Mouse (Mus musculus) stomach, postnatal 0 days (tissue): Measurements from ENCODE around the gene Arih1. TPM values are rescaled to one million over a fixed set of nuclear protein-coding genes. Genes with fewer than 3 reads are reported as not detected.

ENCODE experiments used
- ATAC-seq: fragments of 200-750 bp; cut with Nextera tagmentation; 2 replicates; pipeline ENCODE4 v1.8.0; 2017; ENCODE audit not compliant: low FRiP score, low TSS enrichment
- DNase-seq: peaks from one replicate; pipeline ENCODE4 v3.0.0-alpha.2; 2016; ENCODE audit warnings: low spot score
- H3K27ac ChIP-seq: fragments of 300-500 bp; sonication (generic); replicated peaks from 2 replicates; pipeline ENCODE4 v1.5.1; 2014; ENCODE audit warnings: mild to moderate bottlenecking, control low read depth
- H3K27me3 ChIP-seq: fragments of 300-500 bp; sonication (generic); 2 replicates; pipeline ENCODE4 v1.6.1; 2014; ENCODE audit warnings: low read length; ENCODE audit not compliant: control insufficient read depth, insufficient read depth
- H3K36me3 ChIP-seq: fragments of 300-500 bp; sonication (generic); 2 replicates; pipeline ENCODE4 v1.6.1; 2014; ENCODE audit warnings: low read length, mixed read lengths; ENCODE audit not compliant: control insufficient read depth, insufficient read depth
- H3K4me1 ChIP-seq: fragments of 300-500 bp; sonication (generic); replicated peaks from 2 replicates; pipeline ENCODE4 v1.6.1; 2014; ENCODE audit warnings: antibody characterized with exemption; ENCODE audit not compliant: control insufficient read depth, insufficient read depth
- H3K4me2 ChIP-seq: fragments of 300-500 bp; sonication (generic); replicated peaks from 2 replicates; pipeline ENCODE4 v1.6.1; 2014; ENCODE audit warnings: low read depth, mild to moderate bottlenecking, control low read depth, moderate library complexity
- H3K4me3 ChIP-seq: fragments of 300-500 bp; sonication (generic); 2 replicates; pipeline ENCODE4 v1.5.1; 2014; ENCODE audit warnings: low read depth, low read length, control low read depth
- H3K9ac ChIP-seq: fragments of 300-500 bp; sonication (generic); 2 replicates; pipeline ENCODE4 v1.6.1; 2014; ENCODE audit warnings: mild to moderate bottlenecking, low read length, control low read depth, mixed read lengths
- H3K9me3 ChIP-seq: fragments of 300-500 bp; sonication (generic); 2 replicates; pipeline ENCODE4 v1.6.1; 2016; ENCODE audit warnings: low read length; ENCODE audit not compliant: control insufficient read depth
- CTCF ChIP-seq: IDR thresholded peaks from 2 replicates; pipeline ENCODE4 v1.5.1; 2016; ENCODE audit warnings: antibody characterized with exemption, low read depth, mild to moderate bottlenecking, moderate library complexity
- EP300 ChIP-seq: optimal IDR thresholded peaks from 2 replicates; pipeline ENCODE3; 2016; ENCODE audit warnings: antibody characterized with exemption
- WGBS: fragments of 180-500 bp; shearing (Covaris S2); extraction: QIAGEN DNeasy Blood & Tissue Kit; methylation state at CpG from one replicate; pipeline ENCODE4 v1.1.7; 2014; 5-methylcytosine and 5-hydroxymethylcytosine counted together
- polyA plus RNA-seq: library from polyadenylated mRNA; unstranded; fragments of >200 nt; fragmentation: Nextera tagmentation; extraction: Ambion mirVana; gene quantifications from 2 replicates; pipeline ENCODE4 v1.2.1, GENCODE M21; 2015

The Arih1 gene
- 4.9 and 8.1 TPM in 2 replicates for polyA plus RNA-seq

- Histone ChIP-seq H3K4me2 (peak within 1 kb of the TSS; percentile 56), H3K4me3 (peak within 1 kb of the TSS; percentile 90), H3K36me3 (no peaks in the 10 kb centered on the region), H3K27me3 (no peaks in the 10 kb centered on the region), H3K27ac (peak within 1 kb of the TSS; percentile 99), H3K9ac (peak within 1 kb of the TSS; percentile 96), H3K9me3 (no peaks in the 10 kb centered on the region), H3K4me1 (no peaks in the 10 kb centered on the region)
- under 1% methylated on average over 46 of the region's 56 CpGs for WGBS
- ATAC-seq: peak; percentile 99
- peak; percentile 53 for TF ChIP-seq EP300
- peak; percentile 21; the same call in 1 of the 2 replicates for TF ChIP-seq CTCF
- peak; percentile 99 for DNase-seq
These were observed at the start of gene Arih1 for GRCm38 (mm10) chr9:59486549-59487065. Gene Arih1 (minus strand): TSS chr9:59486618.

DNA sequence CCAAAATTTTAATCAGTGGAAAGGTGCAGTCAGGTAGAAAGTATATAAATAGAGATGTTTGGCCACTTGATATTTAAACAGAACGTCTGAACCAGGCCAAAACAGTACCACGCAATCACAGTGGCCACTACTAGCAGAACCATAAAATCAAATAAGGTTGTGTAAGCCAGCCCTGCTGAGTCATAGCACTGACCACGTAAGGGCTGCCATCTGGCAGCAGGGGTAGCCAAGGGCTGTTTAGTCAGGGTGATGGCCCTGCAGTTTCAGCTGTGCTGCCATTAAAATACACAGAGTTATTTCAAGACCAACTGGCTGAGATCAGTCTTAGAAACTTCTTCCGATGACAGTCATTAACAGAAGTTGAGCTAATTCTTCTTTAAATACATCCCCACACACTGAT is 47.5 kb upstream of the Arih1 start:
- Histone ChIP-seq H3K4me2 (no peak overlapping the region), H3K4me3 (no peak overlapping the region), H3K9ac (no peak overlapping the region), H3K9me3 (no peaks in the 10 kb centered on the region), H3K27me3 (no peaks in the 10 kb centered on the region), H3K4me1 (no peaks in the 10 kb centered on the region), H3K36me3 (no peaks in the 10 kb centered on the region), H3K27ac (no peak overlapping the region)
- WGBS: 56% methylated on average over 4 of the region's 4 CpGs
- ATAC-seq (no peak), DNase-seq (no peak)
- TF ChIP-seq EP300 (no peak), CTCF (no peak)

DNA sequence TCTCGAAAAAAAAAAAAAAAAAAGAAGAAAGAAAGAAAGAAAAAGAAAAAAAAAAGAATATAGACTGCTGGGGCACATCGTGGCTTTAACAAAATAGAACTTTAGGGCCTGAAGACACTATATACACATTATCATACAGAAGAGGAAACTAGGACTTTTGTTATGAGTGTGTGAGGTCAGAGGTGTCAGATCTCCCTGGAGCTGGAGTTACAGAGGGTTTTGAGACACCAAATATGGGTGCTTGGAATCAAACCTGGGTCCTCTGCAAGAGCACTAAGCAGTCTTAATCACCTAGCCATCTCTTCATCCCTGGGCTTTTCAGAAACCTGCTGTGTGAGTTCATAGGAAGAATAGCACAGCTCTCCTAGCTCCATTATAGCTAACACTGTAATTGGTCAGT is 47.0 kb upstream of the Arih1 start:
- Histone ChIP-seq H3K9ac (no peak overlapping the region), H3K4me1 (no peaks in the 10 kb centered on the region), H3K4me2 (no peak overlapping the region), H3K36me3 (no peaks in the 10 kb centered on the region), H3K4me3 (no peak overlapping the region), H3K9me3 (no peaks in the 10 kb centered on the region), H3K27ac (no peak overlapping the region), H3K27me3 (no peaks in the 10 kb centered on the region)
- WGBS: 63% methylated on average over 2 of the region's 2 CpGs
- ATAC-seq (no peak), DNase-seq (no peak)
- TF ChIP-seq CTCF (no peak), EP300 (no peak)

- no peak for DNase-seq
- TF ChIP-seq CTCF (no peak), EP300 (no peak)
- no peak overlapping the region for H3K4me3 ChIP-seq
- no peaks in the 10 kb centered on the region for H3K9me3 ChIP-seq
- H3K27ac ChIP-seq: no peak overlapping the region
- H3K9ac ChIP-seq: no peak overlapping the region
- no peaks in the 10 kb centered on the region for H3K4me1 ChIP-seq
- H3K4me2 ChIP-seq: no peak overlapping the region
- 47% methylated on average over 5 of the region's 5 CpGs for WGBS
- ATAC-seq: no peak
- H3K36me3 ChIP-seq: no peaks in the 10 kb centered on the region
- no peaks in the 10 kb centered on the region for H3K27me3 ChIP-seq
These were observed 45.2 kb upstream of the Arih1 start for GRCm38 (mm10) chr9:59531645-59532044.

GRCm38 (mm10) chr9:59528274-59528673 is 41.9 kb upstream of the Arih1 start:
- no peaks in the 10 kb centered on the region for H3K9me3 ChIP-seq
- no peaks in the 10 kb centered on the region for H3K36me3 ChIP-seq
- H3K4me3 ChIP-seq: no peak overlapping the region
- H3K4me2 ChIP-seq: no peak overlapping the region
- ATAC-seq (no peak), DNase-seq (no peak)
- H3K4me1 ChIP-seq: no peaks in the 10 kb centered on the region
- H3K27me3 ChIP-seq: no peaks in the 10 kb centered on the region
- TF ChIP-seq EP300 (no peak), CTCF (no peak)
- no peak overlapping the region for H3K27ac ChIP-seq
- H3K9ac ChIP-seq: no peak overlapping the region
- 83% methylated on average over 2 of the region's 2 CpGs for WGBS

- Histone ChIP-seq H3K27me3 (no peaks in the 10 kb centered on the region), H3K9me3 (no peaks in the 10 kb centered on the region), H3K36me3 (no peaks in the 10 kb centered on the region), H3K4me2 (no peak overlapping the region), H3K9ac (no peak overlapping the region), H3K27ac (no peak overlapping the region), H3K4me3 (no peak overlapping the region), H3K4me1 (no peaks in the 10 kb centered on the region)
- TF ChIP-seq CTCF (no peak), EP300 (no peak)
- DNase-seq: no peak
- WGBS: 85% methylated on average over 3 of the region's 3 CpGs
- no peak for ATAC-seq
These were observed 41.2 kb upstream of the Arih1 start for GRCm38 (mm10) chr9:59527580-59527979.
